Mouse (Mus musculus): ENCODE results near the gene Rreb1. TPM values are rescaled to one million over a fixed set of nuclear protein-coding genes. Genes with fewer than 3 reads are reported as not detected.

The Rreb1 gene
- total and polyA plus RNA-seq, 2 experiments from 2014 or later, result 8.7 to 21.2 TPM

DNA sequence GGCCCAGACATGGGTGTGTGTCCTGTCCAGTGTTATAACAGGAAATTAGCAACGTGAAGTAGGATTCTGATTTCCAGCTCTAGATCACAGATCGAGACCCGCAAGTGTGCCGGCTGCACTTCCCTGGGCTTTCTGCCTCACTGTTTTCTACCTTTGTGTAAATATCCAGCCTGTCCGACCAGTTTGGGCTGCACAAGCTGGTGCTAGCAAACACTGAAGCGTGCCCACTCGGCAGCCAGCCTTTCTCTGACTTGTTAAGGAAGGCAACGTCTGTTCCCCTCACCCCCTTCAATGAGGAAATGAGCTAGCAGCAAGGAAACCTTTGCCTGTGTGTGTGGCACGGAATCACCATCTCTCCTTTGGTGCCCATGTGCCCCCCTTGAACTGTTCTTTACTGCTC, 129.9 kb downstream of the Rreb1 start:
- 85% methylated on average over 9 of the region's 9 CpGs for WGBS
- Histone ChIP-seq H3K27ac (ENCODE audit: low read depth) (no peak overlapping the region), H3K9ac (replicated peaks; ENCODE audit: low read depth, low read length) (no peak overlapping the region), H3K4me2 (ENCODE audit: low read depth, low read length) (no peak overlapping the region), H3K4me1 (ENCODE audit: control insufficient read depth, insufficient read depth) (peaks cover 8% of the 10 kb centered on the region; the same call in 1 of the 2 replicates), H3K4me3 (ENCODE audit: low read depth, low read length) (no peak overlapping the region), H3K9me3 (replicated peaks; ENCODE audit: control insufficient read depth, low read length) (no peaks in the 10 kb centered on the region), H3K27me3 (ENCODE audit: control insufficient read depth, insufficient read depth, low read length) (no peaks in the 10 kb centered on the region), H3K36me3 (replicated peaks; ENCODE audit: control insufficient read depth, insufficient read depth, low read length) (peaks cover 86% of the 10 kb centered on the region)
- TF ChIP-seq CTCF (IDR thresholded peaks at IDR 0.05; ENCODE audit: low read depth), result no peak
- TF ChIP-seq EP300 (IDR thresholded peaks at IDR 0.05; ENCODE audit: low read depth), result no peak
- DNase-seq (ENCODE audit: low spot score) (no peak), ATAC-seq (ENCODE audit: insufficient read depth, low read depth) (no peak)

DNA sequence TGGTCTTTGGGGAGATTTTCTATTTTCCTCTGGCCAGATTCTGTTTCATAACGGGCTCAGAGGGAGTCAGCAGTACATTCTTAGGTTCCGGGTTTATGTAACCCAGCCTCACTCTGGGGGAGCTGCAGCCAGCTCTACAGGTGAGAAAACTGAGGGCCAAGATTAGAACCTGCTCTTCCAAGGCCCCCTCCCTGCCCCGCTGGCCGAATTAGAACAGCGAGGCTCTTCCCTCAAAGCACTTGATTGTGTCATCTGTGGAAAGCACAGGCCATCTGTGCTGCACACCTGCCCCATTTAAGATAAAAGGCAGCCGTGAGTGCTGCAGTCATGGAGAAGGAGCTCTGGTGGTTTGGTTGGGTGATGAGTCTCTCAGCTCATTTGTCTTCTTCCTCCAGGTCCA, 130.3 kb downstream of the Rreb1 start:
- Histone ChIP-seq H3K36me3 (replicated peaks; ENCODE audit: control insufficient read depth, insufficient read depth, low read length) (peaks cover 85% of the 10 kb centered on the region), H3K9ac (replicated peaks; ENCODE audit: low read depth, low read length) (no peak overlapping the region), H3K4me1 (ENCODE audit: control insufficient read depth, insufficient read depth) (peaks cover 13% of the 10 kb centered on the region; the same call in 1 of the 2 replicates), H3K4me3 (ENCODE audit: low read depth, low read length) (no peak overlapping the region), H3K27me3 (ENCODE audit: control insufficient read depth, insufficient read depth, low read length) (no peaks in the 10 kb centered on the region), H3K27ac (ENCODE audit: low read depth) (no peak overlapping the region), H3K9me3 (replicated peaks; ENCODE audit: control insufficient read depth, low read length) (no peaks in the 10 kb centered on the region), H3K4me2 (ENCODE audit: low read depth, low read length) (no peak overlapping the region)
- ATAC-seq (ENCODE audit: insufficient read depth, low read depth) (no peak), DNase-seq (ENCODE audit: low spot score) (no peak)
- 75% methylated on average over 6 of the region's 6 CpGs for WGBS
- TF ChIP-seq CTCF (IDR thresholded peaks at IDR 0.05; ENCODE audit: low read depth) (no peak), EP300 (IDR thresholded peaks at IDR 0.05; ENCODE audit: low read depth) (no peak)

DNA sequence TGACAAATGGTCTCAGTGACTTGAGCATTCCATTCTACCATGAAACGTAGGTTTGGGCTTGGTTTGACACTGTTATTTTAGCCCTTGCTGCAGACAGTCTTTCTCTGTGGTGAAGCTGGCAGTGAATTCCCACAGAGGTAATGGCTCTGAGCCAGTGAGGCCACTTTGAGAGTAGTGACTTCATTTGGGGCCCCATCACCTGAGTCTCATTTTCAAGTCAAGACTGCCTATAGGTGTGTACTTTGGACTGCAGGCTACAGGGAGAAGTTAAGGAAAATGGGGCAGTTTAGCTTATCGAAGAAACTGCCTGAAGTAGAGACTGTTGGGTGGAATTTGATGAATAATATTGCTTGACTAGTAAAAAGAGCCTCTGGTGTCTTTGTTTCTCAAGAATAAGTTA, 131.0 kb downstream of the Rreb1 start:
- Histone ChIP-seq H3K9ac (replicated peaks; ENCODE audit: low read depth, low read length) (no peak overlapping the region), H3K27me3 (ENCODE audit: control insufficient read depth, insufficient read depth, low read length) (no peaks in the 10 kb centered on the region), H3K4me2 (ENCODE audit: low read depth, low read length) (no peak overlapping the region), H3K4me1 (ENCODE audit: control insufficient read depth, insufficient read depth) (peaks cover 13% of the 10 kb centered on the region; the same call in 1 of the 2 replicates), H3K36me3 (replicated peaks; ENCODE audit: control insufficient read depth, insufficient read depth, low read length) (peaks cover 78% of the 10 kb centered on the region), H3K4me3 (ENCODE audit: low read depth, low read length) (no peak overlapping the region), H3K9me3 (replicated peaks; ENCODE audit: control insufficient read depth, low read length) (no peaks in the 10 kb centered on the region), H3K27ac (ENCODE audit: low read depth) (no peak overlapping the region)
- DNase-seq (ENCODE audit: low spot score) (no peak), ATAC-seq (ENCODE audit: insufficient read depth, low read depth) (no peak)
- TF ChIP-seq EP300 (IDR thresholded peaks at IDR 0.05; ENCODE audit: low read depth) (no peak), CTCF (IDR thresholded peaks at IDR 0.05; ENCODE audit: low read depth) (no peak)
- WGBS, result 74% methylated on average over 2 of the region's 2 CpGs

DNA sequence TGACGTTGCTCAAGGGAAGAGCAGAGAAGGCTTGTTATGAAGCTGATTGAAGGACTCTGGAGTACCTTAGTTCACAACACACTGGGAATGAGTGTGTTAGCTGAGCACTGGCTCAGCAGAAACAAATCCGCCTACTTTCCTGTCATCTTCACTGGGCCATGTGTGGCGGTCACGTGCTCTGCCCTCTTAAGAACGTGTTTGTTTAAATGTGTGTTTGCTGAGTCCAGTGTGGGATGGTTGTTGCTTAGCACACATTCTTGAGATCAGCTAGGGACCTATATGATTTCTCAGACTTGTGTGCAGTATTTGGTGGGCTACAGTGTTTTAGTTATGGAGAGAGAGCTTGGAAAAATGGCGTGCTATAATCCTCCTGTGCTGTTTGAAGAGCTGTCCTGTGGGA, 133.8 kb downstream of the Rreb1 start:
- Histone ChIP-seq H3K4me3 (ENCODE audit: low read depth, low read length) (no peak overlapping the region), H3K4me1 (ENCODE audit: control insufficient read depth, insufficient read depth) (peaks cover 13% of the 10 kb centered on the region; the same call in 1 of the 2 replicates), H3K27ac (ENCODE audit: low read depth) (no peak overlapping the region), H3K9ac (replicated peaks; ENCODE audit: low read depth, low read length) (no peak overlapping the region), H3K27me3 (ENCODE audit: control insufficient read depth, insufficient read depth, low read length) (no peaks in the 10 kb centered on the region), H3K36me3 (replicated peaks; ENCODE audit: control insufficient read depth, insufficient read depth, low read length) (peaks cover 72% of the 10 kb centered on the region), H3K4me2 (ENCODE audit: low read depth, low read length) (no peak overlapping the region), H3K9me3 (replicated peaks; ENCODE audit: control insufficient read depth, low read length) (no peaks in the 10 kb centered on the region)
- no peak for DNase-seq (ENCODE audit: low spot score)
- WGBS, result 60% methylated on average over 6 of the region's 6 CpGs
- no peak for TF ChIP-seq EP300 (IDR thresholded peaks at IDR 0.05; ENCODE audit: low read depth)
- no peak for TF ChIP-seq CTCF (IDR thresholded peaks at IDR 0.05; ENCODE audit: low read depth)
- no peak for ATAC-seq (ENCODE audit: insufficient read depth, low read depth)

DNA sequence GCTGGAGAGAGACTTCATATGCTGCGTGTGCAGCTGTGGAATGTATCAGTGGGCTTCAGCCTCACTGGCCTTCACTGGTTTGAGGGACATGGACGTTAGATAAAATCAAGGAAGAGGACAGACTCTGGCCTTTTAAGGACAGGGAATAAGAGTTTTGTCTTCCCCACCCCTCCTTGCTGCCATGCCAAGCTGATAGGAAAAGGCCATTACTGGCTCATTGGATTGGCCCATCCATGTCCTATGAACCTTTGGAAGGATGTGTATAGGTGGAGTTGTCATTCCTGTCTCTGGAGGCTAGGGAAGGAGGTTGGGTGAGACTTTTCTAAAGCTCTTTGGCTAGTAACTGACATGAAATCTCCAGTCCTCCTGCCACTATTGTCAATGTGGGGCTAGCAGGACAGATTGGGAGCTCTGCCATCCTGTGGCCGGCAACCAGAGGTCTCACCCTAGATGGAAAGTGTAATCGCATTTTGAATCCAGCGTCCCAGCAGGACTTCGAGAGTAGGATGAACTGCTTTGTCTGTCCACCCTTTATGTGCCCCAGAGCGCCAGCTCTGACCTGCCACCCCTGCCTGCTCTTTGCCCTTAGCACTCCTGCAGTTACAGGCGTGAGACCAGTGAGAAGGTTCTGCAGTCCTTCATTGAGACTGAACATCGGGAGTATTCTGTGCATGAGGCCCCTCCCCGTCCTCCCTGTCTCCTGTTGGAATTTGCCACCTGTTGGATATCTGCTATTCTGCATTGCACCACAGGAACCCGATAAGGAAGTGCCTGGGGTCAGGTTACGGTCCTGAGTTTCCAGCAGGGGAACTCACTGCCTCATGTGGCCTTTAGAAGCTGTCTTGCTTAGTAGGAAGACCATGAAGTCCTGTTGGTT, 134.6 kb downstream of the Rreb1 start:
- DNase-seq (ENCODE audit: low spot score), result peak; percentile 28
- Histone ChIP-seq H3K4me1 (ENCODE audit: control insufficient read depth, insufficient read depth) (peaks cover 13% of the 10 kb centered on the region; the same call in 1 of the 2 replicates), H3K9ac (replicated peaks; ENCODE audit: low read depth, low read length) (no peak overlapping the region), H3K27me3 (ENCODE audit: control insufficient read depth, insufficient read depth, low read length) (no peaks in the 10 kb centered on the region), H3K9me3 (replicated peaks; ENCODE audit: control insufficient read depth, low read length) (no peaks in the 10 kb centered on the region), H3K4me2 (ENCODE audit: low read depth, low read length) (no peak overlapping the region), H3K36me3 (replicated peaks; ENCODE audit: control insufficient read depth, insufficient read depth, low read length) (peaks cover 78% of the 10 kb centered on the region), H3K27ac (ENCODE audit: low read depth) (no peak overlapping the region), H3K4me3 (ENCODE audit: low read depth, low read length) (no peak overlapping the region)
- peak; percentile 14; the same call in 1 of the 2 replicates for TF ChIP-seq CTCF (IDR thresholded peaks at IDR 0.05; ENCODE audit: low read depth)
- TF ChIP-seq EP300 (IDR thresholded peaks at IDR 0.05; ENCODE audit: low read depth), result no peak
- ATAC-seq (ENCODE audit: insufficient read depth, low read depth), result peak; percentile 49
- 32% methylated on average over 12 of the region's 12 CpGs for WGBS

All from heart, postnatal 0 days (tissue).